Mouse (Mus musculus): ENCODE data around the gene Arrdc4. TPM values are rescaled to one million over a fixed set of nuclear protein-coding genes. Genes with fewer than 3 reads are reported as not detected.

Gene Arrdc4
- 16.9 and 21.2 TPM in 2 replicates for polyA plus RNA-seq (2012; rRNA removed)

DNA sequence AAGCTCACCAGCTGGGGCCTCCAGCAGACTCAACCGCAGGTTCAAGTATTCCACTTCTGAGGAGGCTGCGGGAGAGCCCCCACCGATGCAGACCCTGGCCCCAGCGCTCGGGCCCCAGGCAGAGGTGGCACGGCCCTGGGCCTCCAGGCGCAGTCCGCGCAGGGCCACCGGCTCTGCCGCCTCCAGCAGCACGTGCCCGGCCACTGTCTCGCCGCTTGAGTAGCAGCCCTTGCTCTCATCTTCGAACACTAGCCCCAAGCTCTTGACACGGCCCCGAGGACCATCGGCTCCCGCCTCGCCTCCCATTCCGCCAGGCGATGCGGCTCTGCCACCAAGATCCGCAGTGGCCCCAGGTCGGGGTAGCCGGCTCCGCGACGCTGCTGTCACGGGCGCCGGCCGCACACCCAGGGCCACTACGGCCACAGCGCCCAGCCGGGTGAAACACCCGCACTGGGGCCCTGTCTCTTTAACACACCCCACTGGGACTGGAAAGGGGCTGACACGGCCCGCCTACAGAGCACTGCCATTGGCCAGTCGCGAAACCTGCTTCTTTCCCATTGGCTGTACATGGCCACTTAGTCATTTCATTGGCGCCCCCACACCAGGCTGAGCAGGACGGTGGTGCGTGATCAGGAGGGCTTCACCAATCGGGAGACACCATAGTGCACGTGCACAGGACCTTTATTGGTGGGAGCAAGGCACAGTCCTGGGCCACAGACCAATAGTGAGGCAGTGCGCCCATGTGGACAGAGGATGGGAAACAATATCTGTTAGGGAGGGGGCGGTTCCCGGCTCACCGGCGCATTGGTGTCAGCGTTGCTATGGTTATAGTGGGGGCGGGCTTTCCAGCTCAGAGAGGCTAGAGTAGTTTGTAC lies at the start of gene Arrdc4:
Arrdc4 (minus strand) TSS at position 481 of the 875 bp plus-strand sequence.

